12 mouse cellular contexts compared by ENCODE assay signal in the genomic region with DNA sequence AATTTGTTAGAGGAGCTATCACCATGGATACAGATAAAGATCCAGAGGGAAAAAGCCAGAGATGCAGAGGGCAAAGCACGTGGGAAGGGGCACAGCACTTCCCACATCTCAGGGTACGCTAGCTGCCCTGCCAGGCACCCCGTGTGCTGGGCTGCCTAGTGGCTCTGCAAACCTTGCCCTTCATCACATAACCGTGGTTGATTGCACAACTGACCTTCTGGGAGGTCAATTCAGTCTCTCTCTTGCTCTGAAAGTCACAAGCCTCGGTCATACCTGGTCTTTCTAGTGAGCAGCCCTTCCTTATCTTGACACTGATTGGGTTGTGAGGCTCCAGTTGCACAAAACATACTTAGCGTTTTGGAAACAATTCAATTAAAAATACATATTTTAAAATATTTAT.
"Had no signal": no experiment of that assay in that cellular context is flagged by ENCODE, and none has a peak within 500 bp of the region (broad histone marks: within the 10 kb centered on the region; RNA-seq: fewer than 3 reads in every experiment).

No protein-coding gene starts in this region.

- H3K27me3 ChIP-seq: kidney, embryonic 15.5 days; limb, embryonic 15.5 days; midbrain, embryonic 12.5 days; stomach, embryonic 15.5 days had no signal

- DNase-seq: layer of hippocampus, adult 9-11 months; layer of hippocampus, postnatal 36 days; lung, adult 18-20 months; right cerebral cortex, postnatal 14 days; thymus, adult 2 months; thymus, postnatal 25 days had no signal

- ATAC-seq: intestine, embryonic 16.5 days; midbrain, embryonic 16.5 days had no signal

- H3K27ac ChIP-seq: kidney, embryonic 15.5 days; limb, embryonic 15.5 days; midbrain, embryonic 12.5 days; stomach, embryonic 15.5 days had no signal

- H3K4me3 ChIP-seq: kidney, embryonic 15.5 days; limb, embryonic 15.5 days; midbrain, embryonic 12.5 days; stomach, embryonic 15.5 days had no signal

- H3K9me3 ChIP-seq: kidney, embryonic 15.5 days; limb, embryonic 15.5 days; midbrain, embryonic 12.5 days; stomach, embryonic 15.5 days had no signal

- H3K36me3 ChIP-seq: kidney, embryonic 15.5 days; limb, embryonic 15.5 days; midbrain, embryonic 12.5 days; stomach, embryonic 15.5 days had no signal

- H3K4me1 ChIP-seq: limb, embryonic 15.5 days; midbrain, embryonic 12.5 days; stomach, embryonic 15.5 days had no signal

- H3K9ac ChIP-seq: kidney, embryonic 15.5 days; limb, embryonic 15.5 days; midbrain, embryonic 12.5 days; stomach, embryonic 15.5 days had no signal

- H3K4me2 ChIP-seq: kidney, embryonic 15.5 days; limb, embryonic 15.5 days; midbrain, embryonic 12.5 days; stomach, embryonic 15.5 days had no signal
